Mouse (Mus musculus): ENCODE results near the gene C1s1.
A peak's percentile ranks its signal among the peaks of the same experiment; 100 is the strongest.
"Not testable (repeated sequence)": the region's sequence is repeated elsewhere in the genome, so short reads cannot be mapped to it uniquely, and the experiment has no call there.

Gene C1s1

GRCm38 (mm10) chr6:124542284-124542683 lies at the start of gene C1s1:
Gene C1s1, minus strand, starts transcription at chr6:124542359.
- peak; percentile 52 for DNase-seq (ENCODE audit: low read depth, low spot score)

- peak; percentile 5 for DNase-seq (ENCODE audit: low read depth, low spot score)
These were observed 46.6 kb upstream of the C1s1 start for GRCm38 (mm10) chr6:124588771-124589170.

DNA sequence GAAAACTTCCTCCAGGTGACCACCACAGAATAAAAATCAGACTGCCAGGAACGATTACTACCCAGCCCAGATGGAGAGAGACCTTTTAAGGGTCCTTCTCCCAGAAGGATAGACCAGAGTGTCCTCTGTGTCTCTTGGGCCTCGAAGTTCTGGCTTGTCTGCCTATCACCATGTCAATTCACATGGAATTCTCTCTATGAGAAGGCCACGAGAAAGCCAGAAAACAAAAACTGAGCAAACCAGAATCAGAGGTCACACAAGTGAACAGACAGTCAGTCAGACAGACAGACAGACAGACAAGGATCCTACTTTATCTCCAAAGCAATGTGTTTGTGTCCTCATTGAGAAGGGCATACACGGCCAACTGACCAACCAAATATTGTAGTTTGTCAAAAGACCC lies 44.1 kb upstream of the C1s1 start:
- no peak for DNase-seq (ENCODE audit: low read depth, low spot score)

DNA sequence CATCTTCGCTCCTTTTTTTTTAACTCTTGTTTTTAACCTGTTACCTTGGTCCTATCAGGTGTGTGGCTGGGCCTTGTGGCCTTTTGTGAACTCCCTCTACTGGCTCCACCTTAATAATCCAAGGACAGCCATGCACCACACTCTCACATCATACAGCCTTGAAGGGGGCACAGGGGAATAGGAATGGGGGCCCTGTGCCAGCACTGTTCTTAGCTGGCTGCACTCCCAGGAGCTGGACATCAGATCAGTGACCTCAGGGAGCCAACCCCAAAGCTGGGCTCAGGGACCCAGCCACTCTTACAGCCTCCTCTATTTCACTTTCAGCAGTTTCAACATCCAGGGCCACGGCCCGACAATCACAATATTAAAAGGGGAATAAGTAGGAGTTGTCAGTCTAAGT lies 43.6 kb upstream of the C1s1 start:
- DNase-seq (ENCODE audit: low read depth, low spot score), result no peak

GRCm38 (mm10) chr6:124584935-124585334 lies 42.8 kb upstream of the C1s1 start:
- DNase-seq (ENCODE audit: low read depth, low spot score), result peak; percentile 60

- no peak for DNase-seq (ENCODE audit: low read depth, low spot score)
These were observed 40.1 kb upstream of the C1s1 start for GRCm38 (mm10) chr6:124582231-124582630.

GRCm38 (mm10) chr6:124580155-124580554 lies 38.0 kb upstream of the C1s1 start:
- not testable (repeated sequence) for DNase-seq (ENCODE audit: low read depth, low spot score)

- not testable (repeated sequence) for DNase-seq (ENCODE audit: low read depth, low spot score)
These were observed 33.1 kb upstream of the C1s1 start for GRCm38 (mm10) chr6:124575155-124575678.

DNA sequence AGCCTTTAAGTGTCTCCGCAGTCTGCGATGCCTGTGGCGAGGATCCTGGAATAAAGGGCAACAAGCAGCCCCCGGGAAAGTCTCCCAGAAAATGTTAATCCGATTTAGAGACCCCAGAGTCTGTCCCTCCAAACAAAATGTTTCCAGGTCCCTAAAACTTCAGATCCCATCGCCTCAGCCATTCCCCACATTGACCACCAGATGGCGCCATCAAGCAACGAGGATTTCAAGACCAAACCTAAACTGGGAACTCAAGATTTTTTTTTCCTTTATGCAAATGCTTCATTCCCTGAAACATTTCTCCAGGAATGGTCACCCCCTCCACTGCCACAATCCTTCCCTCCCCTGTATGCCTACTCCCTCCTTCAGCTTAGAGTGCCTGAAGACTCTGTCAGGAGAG lies 27.9 kb upstream of the C1s1 start, which contains the start of gene C1rb:
TSS of gene C1rb (plus strand) at position 269 of the 400 bp plus-strand sequence.
- peak; percentile 76 for DNase-seq (ENCODE audit: low read depth, low spot score)

DNA sequence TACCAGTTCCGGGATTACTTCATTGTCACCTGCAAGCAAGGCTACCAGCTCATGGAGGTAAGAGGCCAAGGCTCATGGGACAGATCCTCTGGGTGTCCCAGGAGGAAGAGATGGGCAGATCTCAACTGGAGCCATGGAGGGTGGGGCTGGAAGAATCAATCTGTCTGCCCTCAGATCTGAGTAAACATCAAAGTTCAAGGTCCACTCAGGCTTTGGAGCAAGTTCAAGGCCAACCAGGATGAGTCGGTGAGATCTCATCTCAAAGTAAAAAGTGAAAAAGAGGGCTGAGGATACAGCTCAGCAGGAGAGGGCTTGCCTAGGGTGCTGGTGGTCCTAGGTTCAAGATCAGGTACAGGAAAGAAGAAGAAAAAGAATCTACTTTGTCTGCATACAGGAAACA lies 19.5 kb upstream of the C1s1 start:
- DNase-seq (ENCODE audit: low read depth, low spot score), result not testable (repeated sequence)

- not testable (repeated sequence) for DNase-seq (ENCODE audit: low read depth, low spot score)
These were observed 19.0 kb upstream of the C1s1 start for GRCm38 (mm10) chr6:124561156-124561555.

GRCm38 (mm10) chr6:124555956-124556355 lies 13.8 kb upstream of the C1s1 start:
- DNase-seq (ENCODE audit: low read depth, low spot score), result not testable (repeated sequence)

DNA sequence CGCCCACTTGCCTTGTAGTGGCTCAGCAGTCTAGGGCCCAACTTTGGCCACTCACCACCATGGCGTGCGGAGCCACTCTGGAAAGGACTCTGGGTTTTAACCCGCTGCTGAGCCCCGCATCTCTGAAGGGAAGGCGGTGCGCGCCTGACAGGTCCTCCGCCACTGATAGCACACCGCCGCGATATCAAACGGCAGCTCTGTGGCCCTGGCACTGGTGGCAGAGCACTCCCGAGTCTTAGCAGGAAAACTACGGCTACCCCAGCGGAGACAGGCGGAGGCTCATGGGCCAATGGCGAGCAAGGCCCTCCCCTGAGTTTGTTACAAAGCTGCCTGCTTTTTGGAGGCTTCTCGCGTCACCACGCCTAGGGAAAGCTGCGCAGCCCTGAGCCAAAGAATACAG lies 10.6 kb upstream of the C1s1 start:
- no peak for DNase-seq (ENCODE audit: low read depth, low spot score)

GRCm38 (mm10) chr6:124549023-124549550 lies 6.9 kb upstream of the C1s1 start:
- DNase-seq (ENCODE audit: low read depth, low spot score), result no peak

GRCm38 (mm10) chr6:124547979-124548378 lies 5.8 kb upstream of the C1s1 start:
- not testable (repeated sequence) for DNase-seq (ENCODE audit: low read depth, low spot score)

DNA sequence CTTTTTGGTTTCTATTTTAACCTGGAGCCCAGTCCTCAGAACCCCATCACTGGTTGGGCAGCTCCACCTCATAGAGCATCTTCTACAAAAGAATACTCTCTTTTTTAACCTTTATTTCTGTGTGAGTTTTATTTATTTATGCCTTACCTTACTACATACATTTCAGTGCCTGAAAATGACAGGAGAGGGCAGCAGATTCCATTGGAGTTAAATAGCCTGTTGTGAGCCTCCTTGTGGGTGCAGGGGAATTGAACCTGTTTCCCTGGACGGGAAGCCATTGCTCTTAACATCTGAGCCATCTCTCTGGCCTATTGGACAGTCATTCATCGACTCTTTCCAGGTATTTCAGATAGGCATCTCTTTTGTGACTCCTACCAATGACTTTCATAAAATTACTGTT lies 3.3 kb upstream of the C1s1 start:
- DNase-seq (ENCODE audit: low read depth, low spot score), result peak; percentile 14

- peak; percentile 6 for DNase-seq (ENCODE audit: low read depth, low spot score)
These were observed 2.3 kb upstream of the C1s1 start for GRCm38 (mm10) chr6:124544466-124544865.

GRCm38 (mm10) chr6:124541176-124541575 lies 983 bp downstream of the C1s1 start:
- not testable (repeated sequence) for DNase-seq (ENCODE audit: low read depth, low spot score)

- not testable (repeated sequence) for DNase-seq (ENCODE audit: low read depth, low spot score)
These were observed 5.9 kb downstream of the C1s1 start for GRCm38 (mm10) chr6:124536125-124536829.

DNA sequence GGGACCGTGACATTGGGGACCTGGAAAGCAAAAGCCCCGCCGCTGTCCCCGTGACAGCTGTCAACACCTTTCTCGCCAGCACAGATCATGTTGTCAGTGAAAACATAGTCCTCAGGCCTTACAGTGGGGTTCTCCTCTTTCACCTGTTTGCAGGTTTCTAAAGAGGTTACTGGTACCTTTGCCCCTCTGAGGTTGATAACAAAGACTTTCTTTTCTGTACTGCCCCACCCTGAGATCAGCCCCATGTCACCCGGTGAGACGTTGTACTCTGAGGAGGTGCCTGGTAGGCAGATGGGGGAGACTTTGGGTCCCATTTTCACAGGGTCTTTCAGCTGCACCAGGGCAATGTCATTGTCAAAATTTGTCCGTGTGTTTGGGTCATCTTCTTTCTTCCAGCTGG lies 11.1 kb downstream of the C1s1 start:
- DNase-seq (ENCODE audit: low read depth, low spot score), result no peak

DNA sequence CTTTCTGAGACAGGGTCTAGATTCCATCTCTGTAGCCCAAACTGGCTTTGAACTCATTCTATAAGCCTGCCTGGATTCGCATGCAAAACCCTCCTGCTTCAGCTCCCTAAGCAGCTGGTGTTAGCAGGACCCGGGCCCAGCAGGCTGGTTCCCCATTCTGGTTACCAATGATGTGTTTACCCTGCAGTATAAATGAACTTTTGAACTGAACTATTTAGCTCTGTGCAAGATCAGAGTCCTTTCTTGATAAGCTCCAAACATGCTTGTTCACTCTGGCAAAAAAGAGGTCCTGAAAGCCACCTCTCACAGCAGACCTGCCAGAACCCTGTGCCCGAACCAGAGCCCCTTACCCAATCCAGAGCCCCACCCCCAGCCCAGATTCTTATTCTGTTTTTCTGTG lies 14.3 kb downstream of the C1s1 start:
- DNase-seq (ENCODE audit: low read depth, low spot score), result no peak

DNA sequence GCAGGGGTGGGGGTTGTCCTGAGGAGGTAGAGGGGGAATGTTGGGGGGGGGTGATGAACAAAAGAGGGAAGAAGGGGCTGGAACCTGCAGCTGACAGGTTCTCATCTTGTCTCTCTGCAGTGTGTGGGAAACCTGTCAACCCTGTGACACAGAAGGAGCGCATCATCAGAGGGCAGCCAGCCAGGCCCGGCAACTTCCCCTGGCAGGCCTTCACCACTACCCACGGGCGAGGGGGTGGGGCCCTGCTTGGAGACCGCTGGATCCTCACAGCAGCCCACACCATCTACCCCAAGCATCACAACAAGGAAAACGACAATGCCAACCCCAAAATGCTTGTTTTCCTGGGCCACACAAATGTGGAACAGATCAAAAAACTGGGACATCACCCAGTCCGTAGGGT lies 20.1 kb downstream of the C1s1 start:
- peak; percentile 53 for DNase-seq (ENCODE audit: low read depth, low spot score)

- DNase-seq (ENCODE audit: low read depth, low spot score), result not testable (repeated sequence)
These were observed 24.4 kb downstream of the C1s1 start for GRCm38 (mm10) chr6:124517733-124518132.

Measured in brain, adult 2 months (tissue).